Mouse (Mus musculus): ENCODE results near the gene Ndufaf4.
"Not testable (repeated sequence)": the region's sequence is repeated elsewhere in the genome, so short reads cannot be mapped to it uniquely, and the experiment has no call there.

Gene Ndufaf4

DNA sequence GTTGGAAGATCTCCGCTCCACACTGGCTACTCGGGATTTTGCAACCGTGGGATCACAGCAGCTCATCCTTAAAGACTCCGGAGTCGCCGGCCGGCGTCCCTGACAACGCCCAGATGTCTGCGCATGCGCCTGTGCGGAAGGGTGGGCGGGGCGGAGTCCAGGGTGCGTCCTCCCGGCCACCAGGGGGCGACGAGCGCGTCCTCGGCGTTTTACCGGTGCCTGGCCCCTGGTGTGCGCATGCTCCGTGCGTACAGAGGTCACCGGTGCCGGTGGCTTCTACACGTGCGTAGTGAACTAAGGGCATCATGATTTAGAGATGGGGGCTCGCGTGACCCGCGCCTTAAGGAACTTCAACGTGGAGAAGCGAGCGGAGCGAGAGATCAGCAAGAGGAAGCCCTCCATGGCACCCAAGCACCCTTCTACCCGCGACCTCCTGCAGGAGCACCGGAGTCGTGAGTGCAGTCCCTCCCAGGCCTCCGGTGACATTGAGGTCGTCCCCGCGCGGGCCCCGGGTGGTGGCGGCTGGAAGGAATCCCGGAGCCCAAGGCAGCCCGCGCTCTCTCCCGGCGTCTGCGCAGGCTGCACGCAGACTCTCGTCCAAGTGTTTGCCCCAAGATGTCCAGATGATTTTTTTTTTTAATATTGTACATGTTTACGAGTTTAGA lies at the start of gene Ndufaf4:
Gene Ndufaf4 (plus strand): TSS at position 233 of the 665 bp plus-strand sequence.
- DNase-seq (ENCODE audit: low read depth, low spot score): peak; percentile 94

DNA sequence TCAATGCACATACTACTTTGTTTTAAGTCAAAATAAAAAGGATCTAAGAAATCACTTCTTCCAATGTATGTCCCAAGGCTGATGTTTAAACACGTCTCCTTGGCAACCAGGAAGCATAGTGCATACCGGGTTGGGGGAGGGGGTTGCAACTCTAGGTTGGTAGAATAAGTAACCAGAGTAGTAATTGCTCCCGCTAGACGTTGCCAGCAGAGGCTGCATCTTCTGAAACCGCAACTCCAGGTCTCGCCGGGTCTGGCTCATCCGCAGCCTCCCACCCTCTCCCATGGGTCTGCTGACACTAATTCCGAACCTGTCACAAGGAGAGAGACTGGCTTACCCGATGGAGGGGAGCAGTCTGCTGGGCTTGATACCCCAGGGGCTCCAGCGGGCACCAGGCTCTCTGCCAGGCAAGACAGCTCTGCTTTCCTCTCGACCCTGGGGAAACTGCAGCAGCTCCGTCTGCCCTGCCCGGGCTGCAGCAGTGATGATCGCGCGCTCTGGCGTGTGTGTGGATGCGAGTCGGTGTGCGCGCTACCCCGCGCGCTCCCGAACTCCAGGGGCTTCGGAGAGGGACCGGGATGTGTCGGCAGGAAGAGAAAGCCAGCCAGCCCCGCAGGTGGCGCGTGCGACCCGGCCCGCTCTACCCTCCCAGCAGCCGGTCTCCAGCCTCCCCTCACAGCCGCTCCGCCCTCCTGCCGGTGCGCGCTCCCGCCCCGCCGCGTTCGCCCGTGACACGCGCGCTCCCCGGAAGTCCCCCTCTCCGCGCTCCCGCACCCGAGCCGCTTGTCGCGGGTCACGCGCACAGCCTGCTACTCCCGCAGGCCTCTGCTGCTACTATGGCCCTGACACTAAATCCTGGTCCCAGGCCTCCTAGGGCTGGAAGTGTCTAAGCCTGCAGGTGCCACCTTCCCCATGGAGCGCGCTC lies 47.2 kb upstream of the Ndufaf4 start, which contains the start of gene Klhl32:
Gene Klhl32 (minus strand): TSS at position 724 of the 925 bp plus-strand sequence.
- DNase-seq (ENCODE audit: low read depth, low spot score): peak; percentile 69

DNA sequence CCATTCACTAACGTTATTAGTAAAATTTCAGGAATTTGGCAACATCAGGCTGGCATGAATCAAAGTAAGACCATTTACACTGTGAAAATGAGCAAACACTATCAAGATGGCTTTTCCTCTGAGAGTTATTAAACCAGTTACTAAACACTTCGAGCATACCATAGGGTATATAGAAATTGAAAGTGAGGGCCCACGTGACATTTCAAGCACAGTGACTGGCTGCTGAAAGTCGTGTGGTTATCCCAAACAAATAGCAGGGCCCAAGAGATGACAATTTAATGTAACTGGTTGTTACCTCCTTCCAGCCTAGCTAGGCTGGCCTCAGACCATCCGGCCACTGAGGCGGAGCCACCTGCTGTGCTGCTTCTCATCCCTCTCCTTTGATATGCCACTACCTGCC lies 32.2 kb upstream of the Ndufaf4 start:
- DNase-seq (ENCODE audit: low read depth, low spot score): no peak

DNA sequence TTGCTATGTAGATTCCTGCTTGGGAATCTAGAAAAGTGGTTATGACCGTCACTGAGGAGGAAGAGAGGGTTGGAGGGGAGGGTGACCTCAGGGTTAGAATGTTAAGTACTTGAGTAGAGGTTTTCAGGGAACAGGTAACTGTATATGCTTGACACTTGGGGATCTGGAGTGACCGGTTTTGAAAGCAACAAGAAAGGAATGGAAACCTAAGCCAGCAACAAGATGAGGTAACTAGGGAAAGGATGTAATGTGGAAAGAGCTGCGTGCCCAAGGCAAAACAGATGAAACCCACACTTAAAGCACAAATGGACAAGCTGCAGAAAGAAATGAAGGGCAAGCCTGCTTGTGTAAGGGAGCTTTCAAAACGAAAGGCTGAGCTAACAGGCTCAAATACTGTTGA lies 28.7 kb upstream of the Ndufaf4 start:
- DNase-seq (ENCODE audit: low read depth, low spot score): no peak

DNA sequence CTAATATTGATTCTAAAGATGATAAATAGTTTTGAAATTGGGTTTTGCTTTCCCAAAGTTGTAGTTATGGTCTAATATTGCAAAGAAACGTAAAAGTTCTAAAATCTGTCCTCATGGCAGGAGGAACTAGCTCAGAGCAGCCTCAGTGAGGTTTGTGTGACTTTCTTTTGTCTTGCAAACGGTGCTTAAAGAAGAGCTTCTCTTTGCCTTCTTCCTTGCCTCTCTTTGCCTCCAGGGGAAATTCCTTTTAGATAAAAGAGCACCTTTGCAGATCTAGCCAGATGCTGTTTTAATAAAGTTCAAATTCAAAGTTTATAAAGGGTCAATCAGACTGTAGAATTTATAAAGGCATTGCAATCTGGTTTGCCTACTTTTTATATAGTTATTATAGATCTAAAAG lies 8.5 kb upstream of the Ndufaf4 start:
- DNase-seq (ENCODE audit: low read depth, low spot score): not testable (repeated sequence)

DNA sequence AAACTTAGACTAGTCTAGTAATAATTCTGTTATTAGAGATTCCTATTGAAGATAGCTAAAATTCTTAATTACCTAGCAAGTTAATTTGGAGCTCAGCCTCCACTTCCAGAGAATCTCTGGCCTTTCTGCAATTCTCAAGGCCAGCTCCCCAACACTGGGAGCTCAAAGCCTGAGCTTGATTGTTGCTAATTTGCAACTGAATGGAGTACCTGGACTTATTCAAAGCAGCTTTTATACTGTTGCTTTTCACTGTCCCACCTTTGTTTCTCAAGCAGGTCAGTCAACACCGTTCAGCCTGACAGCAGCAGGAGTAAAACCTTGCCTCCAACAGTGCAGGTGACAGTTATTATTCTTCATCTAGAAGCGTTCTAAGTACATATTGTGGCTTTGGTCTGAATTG lies 5.6 kb upstream of the Ndufaf4 start:
- not testable (repeated sequence) for DNase-seq (ENCODE audit: low read depth, low spot score)

DNA sequence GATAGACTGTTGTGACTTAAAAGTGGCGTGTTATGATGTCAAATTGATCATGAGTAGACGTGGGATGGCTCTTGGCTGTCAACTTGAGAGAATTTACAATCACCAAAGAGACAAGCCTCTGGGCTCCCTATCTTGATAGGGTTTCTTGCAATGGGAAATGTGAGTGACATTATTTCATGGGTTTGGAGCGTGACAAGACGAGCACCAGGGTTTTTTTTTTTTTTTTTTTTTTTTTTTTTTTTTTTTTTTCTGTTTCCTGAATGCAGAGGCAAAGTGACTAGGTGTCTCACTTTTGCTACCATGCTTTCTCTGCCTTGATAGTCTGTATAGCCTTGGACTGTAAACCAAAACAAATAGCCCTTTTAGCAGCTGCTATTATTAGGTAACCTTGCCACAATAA lies 3.3 kb upstream of the Ndufaf4 start:
- DNase-seq (ENCODE audit: low read depth, low spot score): no peak

DNA sequence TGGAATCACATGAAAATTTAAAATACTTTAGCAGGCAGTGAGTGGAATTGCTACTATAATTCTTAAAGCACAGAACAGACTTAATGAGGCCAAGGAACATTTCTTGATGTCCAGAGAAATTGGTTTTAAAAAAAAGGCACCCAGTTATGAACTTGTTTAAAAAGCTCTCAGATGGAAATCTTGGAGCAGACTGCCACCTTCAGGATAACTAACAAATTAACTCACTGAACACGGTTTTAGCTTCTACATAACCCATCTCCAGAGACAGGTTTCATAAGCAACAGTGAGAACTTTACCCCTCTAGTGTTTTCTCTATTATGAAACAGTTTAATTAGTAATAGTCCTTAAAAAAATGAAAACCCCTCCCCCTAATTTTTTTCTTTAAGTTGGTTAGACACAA lies 1.1 kb upstream of the Ndufaf4 start:
- DNase-seq (ENCODE audit: low read depth, low spot score): peak; percentile 50

DNA sequence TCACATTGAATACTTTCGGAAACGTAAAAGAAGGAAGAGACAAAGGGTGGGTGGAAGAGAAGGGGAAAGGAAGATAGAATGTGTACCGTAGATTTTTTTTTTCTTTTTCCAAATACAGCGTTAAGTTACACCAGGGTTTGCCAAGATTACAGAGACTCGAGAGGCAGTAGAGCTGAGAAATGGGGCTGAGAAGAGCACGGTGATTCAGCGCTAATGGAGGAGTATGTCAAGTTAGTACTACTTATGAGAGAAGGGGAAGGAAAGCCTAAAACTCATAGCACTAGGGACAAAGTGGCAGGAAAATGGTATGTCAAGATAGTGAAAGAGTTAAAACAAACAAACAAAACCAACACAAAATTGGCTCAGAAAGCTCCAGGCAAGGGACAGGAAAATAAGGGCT lies 532 bp upstream of the Ndufaf4 start:
- no peak for DNase-seq (ENCODE audit: low read depth, low spot score)

DNA sequence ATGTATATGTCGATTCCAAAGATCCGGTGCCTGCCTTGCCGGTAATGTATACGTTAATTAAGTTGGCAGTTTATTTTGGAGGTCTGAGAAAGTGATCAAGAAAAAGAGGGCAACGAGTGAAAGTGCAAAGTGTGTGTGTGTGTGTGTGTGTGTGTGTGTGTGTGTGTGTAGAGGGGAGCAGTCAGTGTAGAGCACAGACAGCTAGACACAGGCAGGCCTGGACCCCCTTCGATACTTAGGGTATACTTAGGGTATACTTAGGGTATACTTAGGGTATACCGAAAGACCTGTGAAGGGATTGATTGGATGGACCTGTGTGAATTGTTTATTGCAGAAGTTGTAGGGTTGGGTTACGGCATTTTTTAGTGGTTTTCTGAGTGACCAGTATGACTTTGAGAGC lies 753 bp downstream of the Ndufaf4 start:
- no peak for DNase-seq (ENCODE audit: low read depth, low spot score)

DNA sequence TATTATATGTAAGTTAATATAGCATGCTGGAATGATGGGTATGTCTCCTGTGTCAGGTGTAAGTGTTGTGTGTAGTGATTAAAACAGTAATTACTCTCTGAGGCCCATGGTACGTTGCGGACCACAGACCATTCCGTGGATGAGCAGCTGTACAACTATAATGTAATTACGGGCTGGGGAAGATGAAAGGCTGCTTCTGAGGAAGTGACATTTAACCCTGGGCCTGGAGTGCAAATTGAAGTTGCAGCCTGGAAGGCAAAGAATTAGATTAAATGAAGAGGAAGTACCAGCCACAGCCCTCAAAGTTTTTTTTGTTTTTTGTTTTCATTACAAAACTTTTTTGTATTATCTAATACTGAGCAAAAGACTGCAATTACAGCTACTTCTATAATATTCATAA lies 1.3 kb downstream of the Ndufaf4 start:
- DNase-seq (ENCODE audit: low read depth, low spot score): no peak

DNA sequence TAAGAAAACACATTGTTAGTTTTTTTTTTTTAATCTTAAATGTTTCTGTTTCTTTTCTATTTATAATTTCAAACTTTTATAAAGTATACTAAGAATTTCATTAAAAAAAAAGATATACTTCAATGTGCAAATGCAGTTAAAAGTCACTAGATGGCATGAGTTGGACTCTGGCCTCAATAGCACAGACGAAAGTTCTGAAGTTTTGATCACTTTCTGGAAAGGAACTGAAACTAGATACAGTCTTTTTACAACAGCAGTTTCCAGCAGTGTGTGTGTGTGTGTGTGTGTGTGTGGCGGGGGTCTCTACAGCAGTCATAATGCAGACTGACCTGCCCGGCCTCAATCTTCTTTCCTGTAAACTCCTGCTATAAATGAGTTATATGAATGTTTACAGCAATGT lies 9.9 kb downstream of the Ndufaf4 start:
- DNase-seq (ENCODE audit: low read depth, low spot score): no peak

DNA sequence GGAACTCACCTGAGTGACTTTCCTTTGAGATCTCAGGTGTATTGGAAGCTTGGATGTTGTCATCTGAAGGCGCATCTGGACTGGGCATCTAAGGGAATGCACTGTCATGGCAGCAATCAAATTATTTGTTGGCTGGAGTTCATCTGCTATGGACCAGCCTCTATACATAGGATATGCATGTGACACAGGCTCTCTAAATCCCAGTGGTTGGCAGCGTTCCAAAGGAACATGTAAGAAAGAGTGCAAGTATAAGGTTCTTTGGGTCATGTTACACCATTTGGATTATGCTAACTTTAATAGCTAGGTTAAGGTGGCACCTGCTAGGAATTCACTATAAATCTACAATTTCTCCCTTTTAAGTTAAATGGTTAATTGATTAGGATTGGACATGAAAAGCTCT lies 17.7 kb downstream of the Ndufaf4 start:
- no peak for DNase-seq (ENCODE audit: low read depth, low spot score)

DNA sequence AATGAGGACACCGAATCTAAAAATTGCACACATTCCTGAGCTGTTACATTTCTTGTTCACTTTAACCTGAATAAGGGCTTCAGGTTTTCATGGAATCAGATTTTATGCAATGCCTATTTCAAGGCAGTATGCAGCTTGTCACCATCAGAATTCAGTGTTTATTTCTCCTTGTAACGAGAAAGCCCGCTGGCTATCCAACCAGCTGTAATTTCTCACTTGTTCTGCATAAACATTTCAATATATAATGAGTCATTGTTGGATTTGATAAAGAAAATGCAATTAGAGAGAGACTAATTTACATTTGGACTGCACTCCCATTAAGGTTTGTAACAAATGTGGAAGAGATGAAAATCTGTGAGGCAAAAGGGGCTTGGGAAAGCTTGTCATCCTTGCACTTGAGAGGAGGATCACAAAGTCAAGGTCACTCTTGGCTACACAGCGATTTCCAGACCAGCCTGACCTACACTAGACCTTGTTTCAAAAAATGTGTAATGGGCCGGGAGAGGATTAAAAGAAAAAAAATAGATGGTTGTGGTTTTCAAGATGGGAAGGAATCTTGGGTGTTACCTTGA lies 22.2 kb downstream of the Ndufaf4 start:
- DNase-seq (ENCODE audit: low read depth, low spot score): no peak

DNA sequence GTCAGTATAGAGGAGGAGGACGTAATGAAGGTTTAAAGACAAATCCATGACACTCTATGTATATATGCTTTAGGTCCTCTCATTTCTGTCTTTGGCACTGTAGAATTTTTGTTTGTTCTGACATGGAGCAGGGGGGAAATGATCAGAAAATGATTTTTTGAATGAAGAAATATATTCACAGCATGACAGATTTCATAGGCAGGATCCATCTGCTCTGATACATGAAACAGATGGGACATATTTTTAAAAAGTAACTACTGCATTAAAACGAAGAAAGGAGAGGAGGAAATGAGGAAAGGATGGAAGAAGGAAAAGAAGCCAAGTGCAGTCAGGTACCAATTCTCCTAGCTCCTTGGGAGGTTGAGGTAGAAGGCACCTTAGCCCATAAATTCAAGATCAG lies 26.8 kb downstream of the Ndufaf4 start:
- DNase-seq (ENCODE audit: low read depth, low spot score): no peak

DNA sequence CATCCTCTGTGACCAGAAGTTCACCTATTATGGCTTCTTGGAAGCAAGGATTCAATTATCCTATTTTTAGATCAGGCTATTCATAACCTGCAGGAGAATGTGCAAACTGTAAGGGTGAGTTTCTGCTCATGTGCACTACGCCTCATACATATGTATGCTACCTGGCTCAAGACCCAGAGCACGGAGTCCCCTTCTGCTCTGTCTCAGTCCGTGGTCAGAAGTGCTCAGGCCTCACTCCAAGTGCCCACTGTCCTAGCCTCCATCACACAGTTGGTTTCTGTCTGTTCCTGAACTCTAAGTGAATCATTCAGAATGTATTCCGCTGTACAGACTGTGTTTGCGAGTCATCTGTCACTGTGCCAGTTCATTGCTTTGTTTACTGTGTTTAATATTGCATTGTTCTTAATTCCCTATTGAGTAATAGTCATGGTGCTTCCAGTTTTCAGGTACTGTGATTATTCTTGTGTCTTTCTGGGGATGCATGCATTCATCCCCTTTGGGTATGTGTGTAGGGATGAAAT lies 30.4 kb downstream of the Ndufaf4 start:
- DNase-seq (ENCODE audit: low read depth, low spot score): no peak

DNA sequence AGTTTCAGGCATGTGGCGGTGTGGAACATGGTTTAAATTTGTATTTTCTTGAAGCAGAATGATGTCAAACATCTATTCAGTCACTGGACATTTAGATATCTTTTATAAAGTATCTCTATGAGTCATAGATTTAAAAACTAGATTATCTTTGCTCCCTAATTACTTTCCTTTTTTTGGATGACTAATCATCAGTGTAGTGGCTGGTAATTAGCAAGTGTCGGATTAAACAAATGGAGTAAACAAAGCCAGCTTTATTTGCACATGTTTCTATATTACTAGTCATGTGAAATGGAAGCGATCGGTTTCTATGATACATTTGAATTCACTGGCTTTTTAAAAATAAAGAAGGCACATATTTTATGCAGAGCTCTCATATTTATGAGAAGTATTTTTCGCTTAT lies 31.0 kb downstream of the Ndufaf4 start:
- DNase-seq (ENCODE audit: low read depth, low spot score): no peak

DNA sequence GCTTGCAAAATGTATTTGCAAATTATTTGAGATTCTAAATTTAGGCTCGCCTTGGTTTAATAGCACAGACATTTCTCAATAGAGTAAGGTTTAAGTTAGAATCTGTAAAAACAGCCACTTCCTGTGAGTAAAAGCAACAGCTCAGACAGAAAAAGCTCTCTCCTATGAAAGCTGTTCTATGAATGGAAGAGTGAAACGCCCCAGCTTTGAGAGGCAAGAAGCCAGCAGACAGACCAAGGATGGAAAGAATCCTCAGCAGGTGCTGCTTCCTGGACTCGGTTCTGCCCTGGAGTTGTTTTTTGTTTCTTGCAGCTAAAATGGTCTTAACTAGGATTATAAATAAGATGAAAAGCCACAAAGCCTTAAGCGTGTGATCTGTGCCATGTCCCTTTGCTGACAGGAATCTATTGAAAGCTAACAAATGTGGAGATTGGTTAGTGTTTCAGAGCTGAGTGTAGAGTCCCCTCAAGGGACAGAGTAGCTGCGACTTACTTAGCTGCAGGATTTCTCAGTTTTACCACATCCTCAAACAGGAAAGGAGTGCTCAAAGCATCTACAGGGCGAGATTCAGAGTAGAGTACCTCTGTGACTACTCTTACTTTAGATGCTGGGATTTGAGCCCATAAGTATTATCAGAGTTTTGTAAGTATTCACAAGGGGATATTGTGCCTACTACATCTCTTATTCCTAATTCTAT lies 45.0 kb downstream of the Ndufaf4 start:
- DNase-seq (ENCODE audit: low read depth, low spot score): no peak
